ENCODE assay signal across 10 mouse cellular contexts in genomic region chr5:37895441-37896336, GRCm38 (mm10).
DNase-seq lines count a peak whose midpoint lies in the region; ATAC-seq lines count a peak whose summit lies in the region.
"Had no signal": no experiment of that assay in that cellular context is flagged by ENCODE, and none has a peak within 500 bp of the region (broad histone marks: within the 10 kb centered on the region; RNA-seq: fewer than 3 reads in every experiment).

No protein-coding gene starts in this region.

- peak; percentile 46 to 56 for DNase-seq in layer of hippocampus, postnatal 10 days (ENCODE audit: low spot score in 2 of 2)
- no peak for DNase-seq in layer of hippocampus, adult 8-10 months (ENCODE audit: low spot score in 2 of 2)
- DNase-seq in embryo, embryonic 10 days (ENCODE audit: low spot score) = peak; percentile 91
- DNase-seq in T-cell, adult 2 months (ENCODE audit: low spot score) = no peak
- DNase-seq in heart, adult 8-10 months (ENCODE audit: low spot score) = no peak
- DNase-seq in thymus, postnatal 36 days = no peak
- DNase-seq: kidney, adult 8-10 months had no signal

- peaks cover 28% of the 10 kb centered on the region for H3K4me1 ChIP-seq in forebrain, embryonic 16.5 days (replicated peaks; ENCODE audit: control insufficient read depth, insufficient read depth, low read length)
- H3K4me1 ChIP-seq in midbrain, embryonic 15.5 days = peaks cover 42% of the 10 kb centered on the region

- H3K27ac ChIP-seq in forebrain, embryonic 16.5 days (ENCODE audit: low read length) = no peak overlapping the region
- peak overlapping the region; percentile 31; the same call in 1 of the 2 replicates for H3K27ac ChIP-seq in midbrain, embryonic 15.5 days

- peak; percentile 81 for ATAC-seq in forebrain, embryonic 16.5 days
- ATAC-seq in midbrain, embryonic 15.5 days (replicated peaks) = peak; percentile 75

- WGBS in forebrain, embryonic 16.5 days = 1% methylated on average over 19 of the region's 19 CpGs
- 2% methylated on average over 19 of the region's 19 CpGs for WGBS in midbrain, embryonic 15.5 days

- no peak overlapping the region for H3K4me3 ChIP-seq in forebrain, embryonic 16.5 days (replicated peaks; ENCODE audit: low read length)
- H3K4me3 ChIP-seq in midbrain, embryonic 15.5 days = no peak overlapping the region
- H3K4me3 ChIP-seq: erythroblast, embryonic 14.5 days had no signal

- H3K36me3 ChIP-seq in forebrain, embryonic 16.5 days (ENCODE audit: control insufficient read depth, insufficient read depth) = no peaks in the 10 kb centered on the region
- no peaks in the 10 kb centered on the region for H3K36me3 ChIP-seq in midbrain, embryonic 15.5 days (replicated peaks)

- no peak overlapping the region for H3K9ac ChIP-seq in forebrain, embryonic 16.5 days (replicated peaks; ENCODE audit: low read depth, low read length)
- H3K9ac ChIP-seq in midbrain, embryonic 15.5 days = no peak overlapping the region

- H3K27me3 ChIP-seq in forebrain, embryonic 16.5 days (replicated peaks; ENCODE audit: control insufficient read depth, insufficient read depth, low read length) = peaks cover 72% of the 10 kb centered on the region
- H3K27me3 ChIP-seq in midbrain, embryonic 15.5 days (replicated peaks) = peaks cover 50% of the 10 kb centered on the region

- no peaks in the 10 kb centered on the region for H3K9me3 ChIP-seq in forebrain, embryonic 16.5 days (ENCODE audit: control insufficient read depth, low read length)
- no peaks in the 10 kb centered on the region for H3K9me3 ChIP-seq in midbrain, embryonic 15.5 days

- H3K4me2 ChIP-seq in forebrain, embryonic 16.5 days (ENCODE audit: low read length) = 0 out of 2 replicates have a peak overlapping the region, but pooled peaks have one; percentile 4
- 0 out of 2 replicates have a peak overlapping the region, but pooled peaks have one; percentile 3 for H3K4me2 ChIP-seq in midbrain, embryonic 15.5 days

Comparison
In these comparisons a context has a peak if more than half of its experiments do, and no peak if none do; other contexts are left out.
1. DNase-seq: peak in layer of hippocampus, postnatal 10 days (2 of 2) and embryo, embryonic 10 days (single experiment); none in layer of hippocampus, adult 8-10 months (0 of 2), T-cell, adult 2 months (single experiment), heart, adult 8-10 months (single experiment) and thymus, postnatal 36 days (0 of 2).